Mouse (Mus musculus) G1E (cell line): ENCODE measurements around the gene Gm28051. TPM values are rescaled to one million over a fixed set of nuclear protein-coding genes. Genes with fewer than 3 reads are reported as not detected.

ENCODE experiments used
- ATAC-seq: 2 replicates; pipeline ENCODE4 v1.8.0; 2016; ENCODE audit warnings: mild to moderate bottlenecking; ENCODE audit not compliant: insufficient number of reproducible peaks, poor library complexity, low FRiP score, severe bottlenecking; ENCODE audit errors: extremely low read depth
- DNase-seq: peaks from one replicate; pipeline ENCODE4 v3.0.0; 2012; ENCODE audit warnings: low spot score
- H3K27me3 ChIP-seq: 2 replicates; pipeline ENCODE4 v1.6.1; 2012; ENCODE audit warnings: mild to moderate bottlenecking, low read length, inconsistent platforms; ENCODE audit not compliant: insufficient read depth
- H3K36me3 ChIP-seq: replicated peaks from 2 replicates; pipeline ENCODE3; 2012; ENCODE audit warnings: mild to moderate bottlenecking, inconsistent platforms
- H3K4me1 ChIP-seq: 2 replicates; pipeline ENCODE4 v1.6.1; 2012; ENCODE audit warnings: low read depth, low read length, inconsistent platforms, mixed read lengths; ENCODE audit not compliant: insufficient read depth
- H3K4me3 ChIP-seq: 2 replicates; pipeline ENCODE4 v1.5.1; 2012; ENCODE audit warnings: low read depth, mild to moderate bottlenecking, inconsistent platforms, low read length, moderate library complexity, mixed read lengths
- H3K9me3 ChIP-seq: replicated peaks from 2 replicates; pipeline ENCODE4 v1.6.1; 2012; ENCODE audit warnings: inconsistent platforms
- CTCF ChIP-seq: IDR thresholded peaks from 2 replicates; pipeline ENCODE4 v1.5.1; 2012; ENCODE audit warnings: low read depth, low read length, inconsistent platforms, mixed read lengths
- GATA1 ChIP-seq: IDR thresholded peaks from 2 replicates; pipeline ENCODE4 v1.6.1; 2012; ENCODE audit warnings: borderline replicate concordance, low read length, inconsistent platforms, mixed read lengths
- GATA2 ChIP-seq: IDR thresholded peaks from 2 replicates; pipeline ENCODE4 v1.6.1; 2012; ENCODE audit warnings: low read depth, low read length, inconsistent platforms, borderline replicate concordance
- POLR2AphosphoS5 ChIP-seq: IDR thresholded peaks from 2 replicates; pipeline ENCODE4 v1.6.1; 2012; ENCODE audit warnings: low read depth, low read length, inconsistent platforms; ENCODE audit not compliant: insufficient replicate concordance
- TAL1 ChIP-seq: conservative IDR thresholded peaks from 2 replicates; pipeline ENCODE4 v1.6.1; 2012; ENCODE audit warnings: low read depth, low read length, inconsistent platforms, mixed read lengths
- polyA plus RNA-seq: library from polyadenylated mRNA; stranded (reverse); fragments of >175 nt; gene quantifications from 2 replicates; pipeline ENCODE4 v1.2.3, GENCODE M21; 2012
- total RNA-seq, 2 experiments: library from RNA; stranded (forward) in 1 of 2; stranded (reverse) in 1 of 2; fragments of 200-1000 nt in 1 of 2; fragments of >200 nt in 1 of 2; fragmentation: Nextera tagmentation in 1 of 2; gene quantifications; 2 replicates each; pipeline ENCODE4 v1.2.3; 2014 to 2017

Gene Gm28051
- total and polyA plus RNA-seq, 3 experiments: 6.0 TPM; not detected in 2

- no peak for DNase-seq
- TF ChIP-seq GATA1: no peak
- TF ChIP-seq TAL1: no peak
- TF ChIP-seq GATA2: no peak
- no peak for TF ChIP-seq CTCF
- TF ChIP-seq POLR2AphosphoS5: no peak
- no peak overlapping the region for H3K4me3 ChIP-seq
- H3K4me1 ChIP-seq: no peaks in the 10 kb centered on the region
- no peak for ATAC-seq
- no peaks in the 10 kb centered on the region for H3K9me3 ChIP-seq
- no peaks in the 10 kb centered on the region for H3K27me3 ChIP-seq
- peaks cover 13% of the 10 kb centered on the region for H3K36me3 ChIP-seq
Observed at GRCm38 (mm10) chr12:102683438-102683837, 74.1 kb downstream of the Gm28051 start.

- TF ChIP-seq GATA1 (no peak), GATA2 (no peak), POLR2AphosphoS5 (no peak), TAL1 (no peak), CTCF (no peak)
- no peaks in the 10 kb centered on the region for H3K4me1 ChIP-seq
- H3K9me3 ChIP-seq: no peaks in the 10 kb centered on the region
- no peak overlapping the region for H3K4me3 ChIP-seq
- DNase-seq (no peak), ATAC-seq (no peak)
- no peaks in the 10 kb centered on the region for H3K27me3 ChIP-seq
- H3K36me3 ChIP-seq: peaks cover 13% of the 10 kb centered on the region
Observed at GRCm38 (mm10) chr12:102682722-102683299, 74.8 kb downstream of the Gm28051 start.

- TF ChIP-seq CTCF (no peak), GATA1 (no peak), TAL1 (no peak), GATA2 (no peak), POLR2AphosphoS5 (no peak)
- no peaks in the 10 kb centered on the region for H3K9me3 ChIP-seq
- DNase-seq (no peak), ATAC-seq (no peak)
- no peak overlapping the region for H3K4me3 ChIP-seq
- no peaks in the 10 kb centered on the region for H3K27me3 ChIP-seq
- peaks cover 13% of the 10 kb centered on the region for H3K36me3 ChIP-seq
- H3K4me1 ChIP-seq: no peaks in the 10 kb centered on the region
Observed at GRCm38 (mm10) chr12:102682085-102682484, 75.5 kb downstream of the Gm28051 start.

- no peak for DNase-seq
- H3K36me3 ChIP-seq: peaks cover 12% of the 10 kb centered on the region
- no peaks in the 10 kb centered on the region for H3K27me3 ChIP-seq
- no peak overlapping the region for H3K4me3 ChIP-seq
- ATAC-seq: no peak
- H3K4me1 ChIP-seq: no peaks in the 10 kb centered on the region
- no peak for TF ChIP-seq GATA1
- no peak; the same call in 1 of the 2 replicates for TF ChIP-seq CTCF
- TF ChIP-seq TAL1: no peak
- TF ChIP-seq GATA2: no peak
- no peak for TF ChIP-seq POLR2AphosphoS5
- H3K9me3 ChIP-seq: no peaks in the 10 kb centered on the region
Observed at GRCm38 (mm10) chr12:102681590-102681989, 76.0 kb downstream of the Gm28051 start.

GRCm38 (mm10) chr12:102678820-102679219 is 78.7 kb downstream of the Gm28051 start:
- no peak for DNase-seq
- ATAC-seq: no peak
- H3K27me3 ChIP-seq: no peaks in the 10 kb centered on the region
- H3K9me3 ChIP-seq: no peaks in the 10 kb centered on the region
- TF ChIP-seq TAL1 (no peak), GATA1 (no peak), CTCF (no peak), POLR2AphosphoS5 (no peak), GATA2 (no peak)
- H3K36me3 ChIP-seq: peaks cover 23% of the 10 kb centered on the region
- no peak overlapping the region for H3K4me3 ChIP-seq
- H3K4me1 ChIP-seq: no peaks in the 10 kb centered on the region

- Histone ChIP-seq H3K27me3 (no peaks in the 10 kb centered on the region), H3K4me1 (no peaks in the 10 kb centered on the region), H3K36me3 (peaks cover 25% of the 10 kb centered on the region), H3K4me3 (no peak overlapping the region), H3K9me3 (no peaks in the 10 kb centered on the region)
- TF ChIP-seq TAL1 (no peak), POLR2AphosphoS5 (no peak), GATA2 (no peak), GATA1 (no peak), CTCF (no peak)
- DNase-seq (no peak), ATAC-seq (no peak)
Observed at GRCm38 (mm10) chr12:102677089-102677488, 80.5 kb downstream of the Gm28051 start.

- Histone ChIP-seq H3K4me1 (no peaks in the 10 kb centered on the region), H3K9me3 (no peaks in the 10 kb centered on the region), H3K27me3 (no peaks in the 10 kb centered on the region), H3K36me3 (peaks cover 28% of the 10 kb centered on the region), H3K4me3 (no peak overlapping the region)
- DNase-seq: no peak
- ATAC-seq: no peak
- no peak for TF ChIP-seq TAL1
- TF ChIP-seq GATA1: no peak
- TF ChIP-seq GATA2: no peak
- no peak for TF ChIP-seq CTCF
- TF ChIP-seq POLR2AphosphoS5: no peak
Observed at GRCm38 (mm10) chr12:102674556-102674955, 83.0 kb downstream of the Gm28051 start.
